Mouse (Mus musculus): ENCODE measurements around the gene Ehd2.

The Ehd2 gene

GRCm38 (mm10) chr7:15975451-15975850 lies 8.1 kb upstream of the Ehd2 start:
- no peak for DNase-seq (ENCODE audit: low read depth, low spot score)

- peak; percentile 56 for DNase-seq (ENCODE audit: low read depth, low spot score)
Observed at GRCm38 (mm10) chr7:15974712-15975111, 7.3 kb upstream of the Ehd2 start.

- DNase-seq (ENCODE audit: low read depth, low spot score): no peak
Observed at GRCm38 (mm10) chr7:15972247-15972646, 4.9 kb upstream of the Ehd2 start.

- DNase-seq (ENCODE audit: low read depth, low spot score): peak; percentile 54
Observed at GRCm38 (mm10) chr7:15969674-15970073, 2.3 kb upstream of the Ehd2 start.

GRCm38 (mm10) chr7:15968322-15968721 lies 955 bp upstream of the Ehd2 start:
- no peak for DNase-seq (ENCODE audit: low read depth, low spot score)

GRCm38 (mm10) chr7:15966489-15966888 lies 878 bp downstream of the Ehd2 start:
- no peak for DNase-seq (ENCODE audit: low read depth, low spot score)

GRCm38 (mm10) chr7:15963798-15964652 lies 3.3 kb downstream of the Ehd2 start:
- DNase-seq (ENCODE audit: low read depth, low spot score): peak; percentile 64

- no peak for DNase-seq (ENCODE audit: low read depth, low spot score)
Observed at GRCm38 (mm10) chr7:15962311-15963288, 4.8 kb downstream of the Ehd2 start.

- no peak for DNase-seq (ENCODE audit: low read depth, low spot score)
Observed at GRCm38 (mm10) chr7:15961798-15962197, 5.6 kb downstream of the Ehd2 start.

GRCm38 (mm10) chr7:15961239-15961638 lies 6.1 kb downstream of the Ehd2 start:
- DNase-seq (ENCODE audit: low read depth, low spot score): no peak

GRCm38 (mm10) chr7:15960691-15961090 lies 6.7 kb downstream of the Ehd2 start:
- no peak for DNase-seq (ENCODE audit: low read depth, low spot score)

GRCm38 (mm10) chr7:15956143-15956542 lies 11.2 kb downstream of the Ehd2 start:
- DNase-seq (ENCODE audit: low read depth, low spot score): no peak

GRCm38 (mm10) chr7:15955509-15955908 lies 11.9 kb downstream of the Ehd2 start:
- no peak for DNase-seq (ENCODE audit: low read depth, low spot score)

GRCm38 (mm10) chr7:15954978-15955443 lies 12.4 kb downstream of the Ehd2 start:
- DNase-seq (ENCODE audit: low read depth, low spot score): no peak

- DNase-seq (ENCODE audit: low read depth, low spot score): no peak
Observed at GRCm38 (mm10) chr7:15954436-15954835, 12.9 kb downstream of the Ehd2 start.

- DNase-seq (ENCODE audit: low read depth, low spot score): peak; percentile 50
Observed at GRCm38 (mm10) chr7:15953307-15954074, 13.9 kb downstream of the Ehd2 start.

GRCm38 (mm10) chr7:15952416-15952815 lies 15.0 kb downstream of the Ehd2 start:
- DNase-seq (ENCODE audit: low read depth, low spot score): no peak

- no peak for DNase-seq (ENCODE audit: low read depth, low spot score)
Observed at GRCm38 (mm10) chr7:15950008-15950407, 17.4 kb downstream of the Ehd2 start.

- DNase-seq (ENCODE audit: low read depth, low spot score): no peak
Observed at GRCm38 (mm10) chr7:15949216-15949790, 18.1 kb downstream of the Ehd2 start.

GRCm38 (mm10) chr7:15948381-15948941 lies 18.9 kb downstream of the Ehd2 start:
- DNase-seq (ENCODE audit: low read depth, low spot score): peak; percentile 82

Data from A20 (cell line).